Mouse (Mus musculus): ENCODE measurements around the gene Hist1h2ac.

Gene Hist1h2ac

DNA sequence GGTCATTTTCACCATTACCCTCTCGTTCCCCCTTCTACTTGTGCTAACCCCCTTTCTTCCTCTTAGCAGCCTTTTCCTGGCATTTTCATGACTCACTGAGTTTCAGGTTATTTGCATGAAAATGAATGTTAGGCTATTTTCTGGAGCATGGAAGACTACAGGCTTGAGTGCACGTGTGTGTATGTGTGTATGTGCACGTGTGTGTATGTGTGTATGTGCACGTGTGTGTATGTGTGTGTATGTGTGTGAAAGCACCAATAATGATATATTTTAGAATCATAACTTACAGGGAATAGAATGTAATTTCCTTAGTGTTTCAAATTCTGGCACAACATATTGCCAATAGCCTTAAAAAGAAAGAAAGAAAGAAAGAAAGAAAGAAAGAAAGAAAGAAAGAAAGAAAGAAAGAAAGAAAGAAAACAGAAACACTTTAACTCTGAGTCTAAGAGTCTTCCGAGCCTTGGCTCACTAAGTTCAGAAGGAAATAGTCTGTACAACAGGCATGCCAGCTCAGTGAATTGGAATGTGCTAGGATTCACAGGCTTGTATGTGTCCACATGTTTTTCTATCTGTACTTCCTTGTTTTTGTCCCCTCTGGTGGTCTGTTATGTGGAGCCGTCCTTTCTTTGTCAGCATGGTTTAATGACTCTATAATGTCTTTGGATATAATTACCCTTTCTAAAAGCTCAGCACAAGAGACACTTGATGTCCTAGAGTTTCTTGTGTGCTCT, 23.9 kb downstream of the Hist1h2ac start:
- no peak for DNase-seq (ENCODE audit: low read depth, low spot score)
